Mouse (Mus musculus) brain, adult 2 months (tissue): ENCODE measurements around the gene Dolpp1.
"Not testable (repeated sequence)": the region's sequence is repeated elsewhere in the genome, so short reads cannot be mapped to it uniquely, and the experiment has no call there.

ENCODE experiments used
- DNase-seq: peaks from one replicate; pipeline ENCODE4 v3.0.0; 2011; ENCODE audit warnings: low read depth, low spot score

Dolpp1 gene

GRCm38 (mm10) chr2:30409454-30410176 lies 17.6 kb downstream of the Dolpp1 start:
- no peak for DNase-seq

GRCm38 (mm10) chr2:30413038-30413973 lies 21.3 kb downstream of the Dolpp1 start:
- peak; percentile 89 for DNase-seq

GRCm38 (mm10) chr2:30414101-30414500 lies 22.0 kb downstream of the Dolpp1 start:
- DNase-seq, result peak; percentile 42

GRCm38 (mm10) chr2:30414681-30415080 lies 22.6 kb downstream of the Dolpp1 start:
- DNase-seq, result no peak

GRCm38 (mm10) chr2:30415157-30415935 lies 23.3 kb downstream of the Dolpp1 start, which contains the start of gene Crat:
Gene Crat, minus strand, starts transcription at chr2:30415813.
- DNase-seq, result peak; percentile 95

GRCm38 (mm10) chr2:30415936-30416648 lies 24.0 kb downstream of the Dolpp1 start, which contains the start of gene Ptpa:
Gene Ptpa, plus strand, starts transcription at chr2:30416039.
- DNase-seq, result peak; percentile 97

- no peak for DNase-seq
These were observed 24.6 kb downstream of the Dolpp1 start for GRCm38 (mm10) chr2:30416649-30416965.

- not testable (repeated sequence) for DNase-seq
These were observed 25.1 kb downstream of the Dolpp1 start for GRCm38 (mm10) chr2:30417154-30417553.

- no peak for DNase-seq
These were observed 25.6 kb downstream of the Dolpp1 start for GRCm38 (mm10) chr2:30417595-30418165.

- DNase-seq, result no peak
These were observed 26.2 kb downstream of the Dolpp1 start for GRCm38 (mm10) chr2:30418259-30418658.

GRCm38 (mm10) chr2:30419112-30419511 lies 27.1 kb downstream of the Dolpp1 start:
- peak; percentile 61 for DNase-seq

- DNase-seq, result peak; percentile 53
These were observed 29.4 kb downstream of the Dolpp1 start for GRCm38 (mm10) chr2:30421432-30421831.

- DNase-seq, result peak; percentile 79
These were observed 37.1 kb downstream of the Dolpp1 start for GRCm38 (mm10) chr2:30429156-30429555.

GRCm38 (mm10) chr2:30435326-30436155 lies 43.5 kb downstream of the Dolpp1 start:
- peak; percentile 86 for DNase-seq

GRCm38 (mm10) chr2:30436156-30436545 lies 44.1 kb downstream of the Dolpp1 start:
- no peak for DNase-seq

- DNase-seq, result no peak
These were observed 44.8 kb downstream of the Dolpp1 start for GRCm38 (mm10) chr2:30436809-30437208.

- DNase-seq, result no peak
These were observed 45.7 kb downstream of the Dolpp1 start for GRCm38 (mm10) chr2:30437791-30438190.

GRCm38 (mm10) chr2:30439631-30440030 lies 47.6 kb downstream of the Dolpp1 start:
- no peak for DNase-seq

- DNase-seq, result no peak
These were observed 48.2 kb downstream of the Dolpp1 start for GRCm38 (mm10) chr2:30440211-30440700.
